Mouse (Mus musculus) spleen, postnatal 4 days (tissue): Measurements from ENCODE around the gene Rbms3.

Source experiments
- DNase-seq, 2 experiments: peaks; one replicate each; pipeline ENCODE4 v3.0.0; 2022; ENCODE audit warnings: low spot score in 2 of 2

Gene Rbms3

DNA sequence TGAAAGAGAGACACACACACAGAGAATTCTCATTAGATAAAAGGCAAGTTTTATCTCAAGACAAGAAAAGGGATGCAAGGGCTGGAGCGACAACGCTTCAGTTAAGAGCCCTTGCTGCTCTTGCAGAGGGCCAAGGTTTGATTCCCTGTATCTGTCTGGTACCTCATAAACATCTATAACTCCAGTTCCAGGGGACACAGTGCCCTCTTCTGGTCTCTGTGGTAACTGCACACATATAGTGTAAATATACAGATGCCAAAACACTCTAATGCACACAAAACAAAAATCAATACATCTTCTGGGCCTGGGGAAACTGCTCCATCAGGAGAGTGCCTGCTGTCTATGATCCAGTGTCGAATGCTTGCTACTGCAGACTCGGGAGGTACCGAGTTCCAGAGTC is 145.3 kb downstream of the Rbms3 start:
- no peak for DNase-seq

DNA sequence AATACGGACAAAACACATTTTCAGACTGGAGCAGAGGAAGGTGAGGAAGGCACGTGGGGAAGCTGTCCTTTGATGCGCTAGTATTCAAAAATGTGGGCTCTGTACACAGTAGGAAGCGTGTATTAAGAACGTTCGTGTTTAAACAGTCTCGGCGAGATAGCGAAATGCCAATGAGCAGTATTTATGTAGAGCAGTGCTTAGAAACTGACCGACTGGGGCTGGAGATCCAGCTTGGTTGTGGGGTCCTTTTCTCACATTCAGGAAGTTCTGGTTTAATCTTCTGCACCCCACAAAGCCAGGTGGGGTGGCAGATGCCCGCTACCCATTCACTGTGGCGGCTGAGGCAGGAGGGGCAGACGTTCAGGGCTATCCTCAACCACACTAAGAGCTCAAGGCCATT is 153.0 kb downstream of the Rbms3 start:
- DNase-seq: no peak

DNA sequence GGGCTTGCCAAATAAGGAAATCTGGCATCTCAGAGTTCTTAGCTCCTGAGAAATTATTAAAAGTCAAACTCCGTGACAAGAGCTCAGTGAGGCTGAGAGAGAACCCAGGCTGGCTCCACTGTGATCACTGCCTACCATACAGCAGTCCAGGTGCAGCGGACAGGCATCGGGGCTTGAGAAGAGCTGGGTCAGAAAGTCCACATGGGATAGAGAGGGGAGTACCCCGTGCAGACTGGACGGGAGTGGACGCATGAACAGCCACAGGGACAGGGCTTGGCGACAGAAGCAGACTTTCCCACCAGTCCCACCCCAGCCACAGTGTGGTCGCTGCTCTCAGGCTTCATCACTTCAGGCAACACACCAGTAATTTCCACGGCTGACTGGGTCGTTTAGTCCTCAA is 176.9 kb downstream of the Rbms3 start:
- no peak for DNase-seq

DNA sequence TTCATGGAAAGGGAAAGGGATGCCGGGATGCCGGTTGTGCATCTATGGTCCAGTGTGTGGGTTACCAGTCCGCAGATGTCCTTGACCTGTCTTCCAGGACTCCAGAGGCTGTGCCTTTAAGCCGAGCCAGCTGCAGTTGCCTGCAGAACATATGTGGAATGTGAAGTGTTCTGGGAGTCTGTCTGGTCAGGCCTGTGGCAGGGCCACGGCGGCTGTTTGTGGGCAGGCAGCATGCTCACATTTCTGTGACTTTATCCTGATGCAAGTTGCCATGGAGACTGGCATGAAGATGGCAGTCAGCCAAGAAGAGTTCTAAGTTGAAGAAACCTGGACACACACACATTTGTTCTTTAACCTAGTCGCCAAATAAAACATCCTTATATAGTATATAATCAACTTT is 187.1 kb downstream of the Rbms3 start:
- no peak for DNase-seq

DNA sequence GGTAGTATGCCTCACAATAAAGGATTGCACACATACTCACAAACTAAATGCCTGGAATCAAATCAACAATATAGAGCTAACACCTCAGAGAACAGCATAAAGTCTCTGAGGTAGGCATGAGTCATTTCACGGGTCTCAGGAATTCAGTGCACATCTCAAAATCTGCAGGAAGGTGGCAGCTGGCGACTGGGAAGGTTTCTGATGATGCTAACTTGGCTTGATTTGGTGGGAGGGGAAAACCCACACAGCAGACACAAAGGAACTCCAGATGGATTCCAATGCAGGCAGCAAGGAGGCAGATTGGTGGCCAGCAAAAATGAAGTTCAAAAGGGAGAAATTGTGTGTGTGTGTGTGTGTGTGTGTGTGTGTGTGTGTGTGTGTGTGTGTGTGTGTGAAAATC is 193.9 kb downstream of the Rbms3 start:
- DNase-seq: no peak

DNA sequence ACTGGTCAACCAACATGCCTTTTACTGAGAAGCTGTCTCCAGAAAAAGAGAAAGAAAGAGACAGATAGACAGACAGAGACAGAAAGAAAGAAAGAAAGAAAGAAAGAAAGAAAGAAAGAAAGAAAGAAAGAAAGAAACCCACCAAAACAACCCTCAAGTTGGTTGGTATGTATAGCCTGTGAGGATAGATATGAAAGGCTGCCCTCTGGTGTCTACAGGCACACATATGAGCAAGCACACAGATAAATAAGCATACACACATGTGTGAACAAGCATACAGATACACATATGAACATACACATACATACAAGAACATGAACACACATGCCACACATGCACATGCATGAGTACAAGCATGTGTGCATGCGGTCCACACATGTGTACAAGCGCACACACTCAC is 199.0 kb downstream of the Rbms3 start:
- DNase-seq: no peak

DNA sequence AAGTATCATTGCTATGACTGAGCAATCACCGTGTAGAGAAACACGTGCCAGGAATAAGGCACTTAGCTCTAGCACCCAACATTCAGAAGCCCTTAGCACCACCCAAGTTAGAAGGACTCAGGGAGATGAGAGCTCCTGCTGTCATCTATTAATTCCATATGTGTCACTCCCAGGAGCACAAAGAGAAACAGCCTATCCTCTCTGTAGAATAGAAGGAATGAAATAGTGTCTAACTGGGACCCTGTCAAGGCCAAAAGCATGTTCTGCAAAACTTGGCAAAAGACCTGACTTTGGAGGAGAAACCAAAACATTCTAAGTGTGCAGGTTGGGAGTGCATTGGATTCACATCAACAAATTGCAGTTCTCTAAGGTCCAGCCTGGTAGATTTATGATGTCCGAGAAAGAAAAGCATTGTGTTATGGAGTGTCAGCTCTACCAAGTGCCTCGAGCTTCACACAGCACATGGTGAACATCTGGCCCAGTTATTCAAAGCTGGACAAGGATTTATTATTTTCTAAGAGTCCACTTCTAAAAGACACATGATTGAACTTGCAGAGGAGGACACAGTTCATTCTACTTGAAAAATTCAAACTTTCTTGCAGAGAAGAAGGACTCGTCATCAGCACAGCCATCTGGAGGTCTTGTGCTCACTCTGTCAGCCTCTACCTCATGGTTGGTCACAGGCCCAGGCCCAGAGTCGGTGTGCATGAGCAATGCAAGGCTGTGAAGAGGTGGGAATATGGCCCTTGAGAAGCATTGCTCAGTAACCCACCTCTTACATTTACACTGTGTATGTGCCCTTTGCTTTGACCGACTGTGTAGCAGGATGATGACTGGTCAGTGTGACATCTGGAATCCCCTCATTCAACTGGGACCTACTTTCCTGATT is 200.3 kb downstream of the Rbms3 start:
- DNase-seq: no peak

DNA sequence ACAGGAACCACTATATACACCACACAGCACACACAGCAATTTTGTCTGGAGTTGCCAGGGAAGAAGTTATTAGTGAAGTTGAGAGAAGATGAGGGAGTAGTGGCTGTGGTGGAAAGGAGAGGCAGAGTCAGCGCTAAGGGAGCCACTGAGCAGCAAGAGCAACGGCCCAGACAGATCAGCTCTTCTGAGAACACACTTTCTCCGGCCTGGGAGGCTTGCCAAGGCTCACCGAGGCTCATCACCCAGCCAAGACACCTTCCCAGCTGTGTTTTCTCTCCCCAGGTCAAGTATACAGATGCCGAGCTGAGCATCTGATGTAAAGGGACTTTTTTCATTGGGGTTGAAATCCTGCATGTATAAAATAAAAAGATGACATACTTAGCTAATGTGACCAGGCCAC is 206.5 kb downstream of the Rbms3 start:
- no peak for DNase-seq

DNA sequence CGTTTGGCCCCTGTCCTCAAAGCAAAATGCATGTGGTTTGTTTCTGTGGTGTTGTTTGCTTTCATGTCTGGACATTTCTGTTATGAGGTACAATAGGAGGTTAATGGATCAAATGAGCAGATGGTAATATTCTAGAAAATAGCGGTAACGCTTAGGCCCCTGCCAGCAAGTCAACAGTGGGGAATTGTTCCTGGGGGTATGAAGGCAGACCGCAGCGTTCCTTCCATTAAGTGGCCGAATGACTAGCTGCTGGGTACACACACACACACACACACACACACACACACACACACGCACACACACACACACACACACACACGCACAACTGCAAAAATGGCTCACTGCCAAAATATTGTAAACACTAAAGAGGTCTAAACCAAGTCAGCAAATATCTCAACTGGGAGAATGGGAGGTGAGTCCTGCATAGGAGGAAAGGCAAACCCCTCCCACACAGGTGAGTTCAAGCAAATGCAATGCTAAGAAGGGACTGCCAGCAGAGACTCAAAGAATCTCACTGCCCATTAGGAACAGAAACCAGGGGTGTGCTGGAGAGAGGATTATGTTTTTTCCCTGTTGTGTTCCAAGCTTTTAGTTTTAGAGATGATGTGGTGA is 209.7 kb downstream of the Rbms3 start:
- DNase-seq: no peak

DNA sequence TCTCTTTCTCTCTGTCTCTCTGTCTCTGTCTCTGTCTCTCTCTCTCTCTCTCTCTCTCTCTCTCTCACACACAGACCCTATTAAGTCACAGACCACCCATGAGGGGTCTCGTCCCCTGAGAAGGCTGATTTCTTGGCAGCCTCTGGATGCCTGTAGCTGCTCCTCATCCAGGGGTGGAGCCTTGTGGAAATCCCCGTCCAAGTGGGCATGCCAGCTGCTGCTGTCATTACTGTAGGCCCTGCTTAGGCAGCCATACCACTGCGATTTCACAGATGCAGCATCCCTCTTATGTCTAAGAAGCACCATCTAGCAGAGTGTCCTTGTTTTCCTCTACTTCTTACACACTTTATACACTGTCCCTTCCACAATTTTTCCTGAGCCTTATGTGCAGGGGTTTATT is 216.5 kb downstream of the Rbms3 start:
- no peak for DNase-seq

DNA sequence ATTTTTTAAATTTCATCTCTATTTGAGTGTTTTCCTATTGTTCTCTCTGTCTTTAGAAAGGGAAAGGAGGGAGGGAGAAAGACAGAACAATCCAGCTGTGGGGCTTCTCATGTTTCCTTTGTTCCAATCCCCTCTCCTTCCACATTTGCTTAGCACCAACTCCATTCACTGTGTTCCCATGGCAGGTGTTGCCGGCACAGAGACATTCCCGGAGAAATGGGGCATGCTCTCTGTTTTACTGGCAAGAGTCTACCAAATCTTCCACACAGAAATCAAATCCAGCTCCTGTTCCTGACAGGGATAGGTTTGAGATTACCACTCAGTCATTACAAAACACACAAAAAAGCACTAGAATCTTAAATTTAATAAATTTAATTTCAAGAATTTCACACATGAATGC is 217.1 kb downstream of the Rbms3 start:
- DNase-seq: no peak

DNA sequence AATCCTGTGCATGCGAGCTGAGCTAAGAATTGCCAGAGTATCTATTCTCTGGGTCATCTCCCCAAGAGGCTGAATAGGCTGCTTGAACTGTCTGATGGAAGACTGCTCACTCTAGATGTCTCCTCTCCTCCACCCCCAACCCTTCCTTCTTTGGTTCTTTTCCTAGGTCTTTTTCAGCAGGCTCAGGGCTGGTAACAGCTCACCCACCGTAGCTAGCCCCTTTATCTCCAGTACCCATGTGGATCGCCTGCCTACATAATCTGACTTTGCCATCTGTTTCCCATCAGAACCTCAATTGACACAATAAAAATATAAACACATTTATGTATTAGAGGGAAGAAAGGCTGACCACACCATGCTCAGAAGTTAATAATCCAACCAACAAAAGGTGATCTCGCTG is 225.1 kb downstream of the Rbms3 start:
- DNase-seq: no peak

DNA sequence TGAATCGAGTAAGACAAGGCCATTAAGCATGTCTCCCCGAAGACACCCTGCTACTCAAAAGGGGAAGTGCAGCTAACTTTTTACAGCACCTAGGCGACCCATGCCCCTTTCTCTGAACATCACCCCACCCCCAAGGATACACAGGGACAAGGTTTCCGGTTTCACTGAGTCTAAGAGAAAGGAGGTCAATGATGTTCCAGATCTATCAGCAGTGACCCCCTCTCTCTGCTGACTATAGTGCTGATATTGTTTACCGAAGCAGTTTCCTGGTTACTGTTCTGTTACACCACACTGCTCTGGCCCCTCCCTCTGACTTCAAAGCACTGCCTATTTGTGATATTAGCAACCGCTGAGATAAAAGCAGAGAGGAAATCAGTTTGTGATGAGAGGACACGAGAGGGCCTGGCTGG is 229.4 kb downstream of the Rbms3 start:
- no peak for DNase-seq

DNA sequence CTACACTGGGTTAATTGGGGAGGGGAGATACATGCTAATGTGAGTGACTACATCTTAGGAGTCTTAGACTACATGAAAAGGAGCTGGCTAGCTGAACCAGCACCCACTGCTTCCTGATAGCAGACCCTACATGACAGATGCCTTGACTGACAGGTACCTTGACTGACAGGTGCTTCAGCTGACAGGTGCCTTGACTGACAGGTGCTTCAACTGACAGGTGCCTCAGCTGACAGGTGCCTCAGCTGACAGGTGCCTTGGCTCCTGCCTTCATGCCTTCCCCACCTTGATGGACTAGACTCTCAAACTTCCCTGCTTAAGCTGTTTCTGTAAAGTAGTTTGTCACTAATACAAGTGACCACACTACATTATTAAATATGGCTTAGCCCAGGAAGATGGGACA is 232.6 kb downstream of the Rbms3 start:
- no peak for DNase-seq

DNA sequence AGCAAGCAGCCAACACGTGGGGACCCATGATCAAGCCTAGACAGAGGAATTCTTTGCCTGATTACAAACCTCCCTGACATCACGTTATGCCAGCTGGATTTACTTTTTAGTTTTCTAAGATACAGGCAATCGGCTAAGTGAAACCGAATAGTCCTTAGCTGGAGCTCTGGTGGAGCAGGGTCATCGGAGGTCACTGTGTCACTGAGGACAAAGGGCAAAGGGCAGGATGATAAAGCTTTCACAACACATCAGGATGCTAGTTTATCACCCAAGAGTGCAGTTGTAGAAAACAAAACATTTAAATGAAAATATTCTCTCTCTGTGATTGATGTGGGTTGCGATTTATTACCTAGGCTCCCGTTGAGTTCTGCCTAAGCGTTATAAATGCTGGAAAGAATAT is 233.1 kb downstream of the Rbms3 start:
- DNase-seq: no peak

DNA sequence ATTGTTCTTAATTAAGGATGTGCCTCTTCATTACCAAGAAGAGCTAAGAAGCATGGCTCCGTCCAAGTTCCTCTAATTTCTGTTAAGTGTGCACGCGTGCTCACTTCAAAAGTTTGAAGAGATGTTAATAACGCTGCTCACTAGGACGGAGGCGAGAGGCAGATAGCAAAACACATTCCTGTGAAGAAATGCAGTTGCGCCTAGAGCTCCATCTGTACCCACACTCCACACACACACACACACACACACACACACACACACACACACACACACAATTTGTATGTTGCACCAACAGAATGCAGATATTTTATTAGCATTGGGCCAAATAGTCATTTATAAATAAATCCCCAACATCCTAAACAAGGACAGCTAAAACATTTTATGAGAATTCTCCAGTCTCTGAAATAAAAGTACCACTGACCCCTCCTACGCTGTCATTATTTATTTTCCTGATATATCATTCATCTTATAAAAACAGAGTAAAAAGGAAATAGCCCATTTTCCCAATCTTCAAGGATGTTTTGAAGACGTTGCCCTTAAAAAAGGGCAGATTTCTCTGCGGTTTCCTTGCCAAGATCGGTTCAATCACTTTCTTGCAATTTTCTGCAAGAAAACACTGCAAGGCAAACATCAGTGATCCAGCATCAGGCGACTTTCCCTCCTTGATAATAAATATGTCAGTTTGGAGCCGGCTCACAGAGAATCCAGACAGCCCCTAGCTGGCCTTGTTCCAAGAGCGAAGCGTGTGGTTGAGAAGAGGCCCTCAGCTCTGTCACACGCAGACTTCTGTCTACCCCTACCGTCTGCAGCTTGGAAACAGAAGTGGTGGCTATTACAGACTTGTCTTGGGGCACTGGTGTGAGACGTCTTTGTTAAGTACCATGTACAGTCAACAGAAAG is 235.8 kb downstream of the Rbms3 start:
- DNase-seq: no peak

DNA sequence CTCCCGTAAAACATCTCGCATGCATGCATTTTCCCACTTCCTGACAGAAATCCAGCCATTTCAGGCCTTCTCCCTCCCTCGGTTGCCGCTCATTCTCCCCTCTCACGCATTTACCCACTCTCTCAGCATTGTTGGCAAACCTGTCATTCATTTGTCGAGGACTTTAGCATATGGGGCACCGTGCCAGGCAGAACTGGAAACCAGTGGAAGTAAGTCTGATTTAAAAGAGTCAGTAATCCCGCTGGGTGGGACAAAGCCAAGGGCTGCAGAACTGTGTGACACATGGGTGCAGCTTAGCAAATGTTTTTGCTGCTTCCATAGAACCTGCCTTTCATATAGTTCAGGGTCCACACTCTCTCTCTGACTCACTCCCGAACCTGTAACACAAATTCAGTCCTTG is 241.7 kb downstream of the Rbms3 start:
- no peak for DNase-seq

DNA sequence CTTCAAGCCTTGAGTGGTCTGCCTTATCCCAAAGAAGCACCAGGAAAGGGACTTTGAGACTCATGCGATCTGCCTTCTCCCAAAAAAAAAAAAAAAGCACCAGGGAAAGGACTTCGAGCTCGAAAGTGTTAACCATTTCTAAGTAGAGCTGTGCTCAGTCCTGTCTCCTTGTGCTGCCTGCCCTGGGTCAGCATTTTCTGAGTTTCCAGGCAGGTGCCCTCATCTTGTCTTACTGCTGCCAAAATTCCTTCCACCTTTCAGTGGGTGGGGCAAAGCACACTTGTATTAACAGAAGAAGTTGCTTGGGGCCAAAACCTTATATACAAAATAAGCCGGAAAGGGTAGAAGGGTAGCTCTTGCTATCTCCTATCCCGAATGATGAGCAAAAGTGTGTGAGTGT is 248.8 kb downstream of the Rbms3 start:
- DNase-seq: no peak

DNA sequence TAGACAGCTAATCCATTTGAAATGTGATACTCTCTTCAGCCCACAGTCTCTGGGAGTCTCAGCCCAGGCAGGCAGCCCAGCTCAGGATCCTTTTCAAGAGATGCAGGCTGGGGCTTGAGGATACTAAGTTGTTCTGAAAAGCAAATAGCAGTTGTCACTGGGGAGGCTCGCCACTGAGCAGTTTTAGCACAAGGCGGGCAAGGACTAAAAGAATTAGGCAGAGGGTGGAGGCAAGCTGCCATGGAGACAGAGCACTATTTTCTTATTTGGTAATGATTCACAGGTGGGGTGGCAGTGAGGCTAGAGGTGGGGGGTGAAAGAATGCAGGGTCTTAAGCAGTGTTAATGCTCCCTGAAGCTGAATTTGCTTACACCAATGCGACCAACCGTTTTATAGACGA is 249.6 kb downstream of the Rbms3 start:
- no peak for DNase-seq

DNA sequence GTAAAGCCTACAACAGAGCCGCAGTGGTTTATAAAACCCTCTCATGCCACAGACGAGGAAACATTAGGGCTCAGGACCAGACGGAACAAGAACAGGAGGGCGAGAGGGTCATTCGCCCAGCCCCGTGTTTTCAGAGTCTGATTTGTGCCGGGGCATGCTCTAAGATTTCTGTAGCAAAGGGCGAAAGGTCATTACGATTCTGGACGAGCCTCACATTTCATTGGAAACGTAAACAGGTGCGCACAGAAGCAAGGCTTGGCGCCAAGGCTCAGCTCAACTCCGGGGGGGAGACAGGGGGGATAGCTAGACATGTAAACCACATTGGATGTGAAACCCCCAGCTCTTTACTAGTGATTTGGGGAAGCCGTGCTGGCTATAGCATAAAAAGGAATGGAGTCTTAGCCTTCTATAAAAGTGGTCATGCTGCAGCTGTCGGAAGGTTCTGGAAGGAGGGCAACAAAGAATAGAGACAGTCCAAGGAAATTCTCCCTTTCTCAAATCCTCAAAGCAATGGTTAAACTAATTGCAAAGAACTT is 250.2 kb downstream of the Rbms3 start:
- no peak for DNase-seq

DNA sequence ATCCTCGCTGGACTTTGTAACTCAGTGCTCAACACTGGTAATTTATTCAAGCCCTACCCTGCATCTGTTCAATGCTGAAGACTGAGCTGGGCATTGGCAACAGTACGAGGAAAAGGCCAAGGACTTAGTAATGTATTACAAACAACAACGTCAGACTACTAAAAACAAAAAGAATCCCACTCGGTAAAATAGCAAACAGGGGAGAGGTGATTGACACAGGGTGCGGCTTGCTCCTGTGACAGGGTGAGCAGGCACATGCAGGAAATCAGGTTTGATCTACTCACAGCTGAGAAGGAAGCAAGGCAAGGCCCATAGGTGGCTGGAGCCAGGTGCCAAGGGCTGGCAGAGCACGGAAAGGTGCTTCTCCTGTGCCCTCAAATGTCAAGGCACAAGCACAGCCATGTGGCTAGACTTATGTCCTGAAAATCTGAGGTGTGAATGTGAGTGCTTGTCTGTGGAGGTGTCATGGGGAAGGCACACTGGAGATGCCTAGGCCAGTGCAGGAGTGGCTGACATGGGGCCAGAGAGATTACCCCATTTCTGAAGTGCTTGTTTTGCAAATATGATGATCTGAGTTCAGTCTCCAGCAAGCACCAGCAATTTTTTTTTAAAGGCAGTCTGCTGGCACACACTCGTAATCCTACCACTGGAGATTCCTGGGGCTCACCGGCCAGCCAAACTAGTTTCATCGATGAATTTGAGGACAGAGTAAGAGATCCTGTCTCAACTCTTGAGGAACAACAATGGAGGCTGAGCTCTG is 251.4 kb downstream of the Rbms3 start:
- no peak for DNase-seq

DNA sequence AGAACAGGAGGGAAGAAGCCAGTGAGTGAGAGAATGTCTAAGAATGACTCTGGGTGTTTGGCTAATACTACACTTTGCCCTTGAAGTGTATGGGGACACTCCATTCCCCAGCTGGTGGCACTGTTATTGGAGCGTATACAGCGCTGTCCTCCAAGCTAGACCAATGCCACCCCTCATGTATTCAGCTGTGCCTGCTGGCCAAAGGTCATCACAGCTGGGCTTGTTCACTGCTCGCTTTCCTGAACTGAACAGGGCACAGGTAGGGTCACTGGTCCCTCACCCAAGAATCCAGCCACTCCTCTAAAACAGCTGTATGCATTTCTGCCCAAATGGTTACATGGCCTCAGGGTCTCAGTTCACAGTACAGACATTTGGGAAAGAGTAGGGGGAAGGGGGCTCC is 253.9 kb downstream of the Rbms3 start:
- no peak for DNase-seq
